Mouse (Mus musculus): ENCODE results near the gene Rrbp1. TPM values are rescaled to one million over a fixed set of nuclear protein-coding genes. Genes with fewer than 3 reads are reported as not detected.

The Rrbp1 gene
- total and polyA plus RNA-seq, 2 experiments from 2014 or later = 22.4 to 33.9 TPM

- WGBS = 96% methylated on average over 6 of the region's 6 CpGs
- ATAC-seq (ENCODE audit: low FRiP score) = no peak
- no peak; the same call in 1 of the 2 replicates for TF ChIP-seq CTCF (IDR thresholded peaks at IDR 0.05)
Measured at GRCm38 (mm10) chr2:143925826-143926225, 85.2 kb downstream of the Rrbp1 start.

GRCm38 (mm10) chr2:143924085-143924484 lies 87.0 kb downstream of the Rrbp1 start:
- WGBS = 53% methylated on average over 7 of the region's 7 CpGs
- no peak overlapping the region for H3K9ac ChIP-seq (replicated peaks; ENCODE audit: low read length, poor library complexity, severe bottlenecking)

More at GRCm38 (mm10) chr2:143925826-143926225, 85.2 kb downstream of the Rrbp1 start:
- H3K27me3 ChIP-seq (ENCODE audit: insufficient read depth, low read length) = no peaks in the 10 kb centered on the region
- H3K4me2 ChIP-seq (ENCODE audit: low read depth, low read length, poor library complexity, severe bottlenecking) = no peak overlapping the region
- no peak overlapping the region for H3K27ac ChIP-seq (ENCODE audit: low read depth, low read length)
- H3K9ac ChIP-seq (replicated peaks; ENCODE audit: low read length, poor library complexity, severe bottlenecking) = no peak overlapping the region
- H3K4me1 ChIP-seq (ENCODE audit: insufficient read depth, low read length) = no peaks in the 10 kb centered on the region
- no peaks in the 10 kb centered on the region for H3K9me3 ChIP-seq (ENCODE audit: low read length)
- DNase-seq (ENCODE audit: low spot score) = no peak
- H3K4me3 ChIP-seq (ENCODE audit: low read depth, low read length) = no peak overlapping the region
- no peaks in the 10 kb centered on the region for H3K36me3 ChIP-seq (ENCODE audit: insufficient read depth, low read length)

GRCm38 (mm10) chr2:143918831-143919502 lies 92.1 kb downstream of the Rrbp1 start:
- Histone ChIP-seq H3K9me3 (ENCODE audit: low read length) (no peaks in the 10 kb centered on the region), H3K4me1 (ENCODE audit: insufficient read depth, low read length) (peaks cover 15% of the 10 kb centered on the region), H3K9ac (replicated peaks; ENCODE audit: low read length, poor library complexity, severe bottlenecking) (no peak overlapping the region), H3K27ac (ENCODE audit: low read depth, low read length) (no peak overlapping the region), H3K4me3 (ENCODE audit: low read depth, low read length) (no peak overlapping the region), H3K4me2 (ENCODE audit: low read depth, low read length, poor library complexity, severe bottlenecking) (no peak overlapping the region), H3K36me3 (ENCODE audit: insufficient read depth, low read length) (no peaks in the 10 kb centered on the region), H3K27me3 (ENCODE audit: insufficient read depth, low read length) (no peaks in the 10 kb centered on the region)
- DNase-seq (ENCODE audit: low spot score) (no peak), ATAC-seq (ENCODE audit: low FRiP score) (no peak)
- 58% methylated on average over 4 of the region's 4 CpGs for WGBS
- TF ChIP-seq CTCF (IDR thresholded peaks at IDR 0.05) = no peak

More at GRCm38 (mm10) chr2:143924085-143924484, 87.0 kb downstream of the Rrbp1 start:
- DNase-seq (ENCODE audit: low spot score) (no peak), ATAC-seq (ENCODE audit: low FRiP score) (no peak)
- no peak for TF ChIP-seq CTCF (IDR thresholded peaks at IDR 0.05)
- Histone ChIP-seq H3K4me1 (ENCODE audit: insufficient read depth, low read length) (no peaks in the 10 kb centered on the region), H3K4me2 (ENCODE audit: low read depth, low read length, poor library complexity, severe bottlenecking) (no peak overlapping the region), H3K9me3 (ENCODE audit: low read length) (no peaks in the 10 kb centered on the region), H3K4me3 (ENCODE audit: low read depth, low read length) (no peak overlapping the region), H3K27me3 (ENCODE audit: insufficient read depth, low read length) (no peaks in the 10 kb centered on the region), H3K36me3 (ENCODE audit: insufficient read depth, low read length) (no peaks in the 10 kb centered on the region), H3K27ac (ENCODE audit: low read depth, low read length) (no peak overlapping the region)

- Histone ChIP-seq H3K4me3 (ENCODE audit: low read depth, low read length) (peak overlapping the region; percentile 89; the same call in 1 of the 2 replicates), H3K4me2 (ENCODE audit: low read depth, low read length, poor library complexity, severe bottlenecking) (peak overlapping the region; percentile 78), H3K9ac (replicated peaks; ENCODE audit: low read length, poor library complexity, severe bottlenecking) (no peak overlapping the region), H3K9me3 (ENCODE audit: low read length) (no peaks in the 10 kb centered on the region), H3K36me3 (ENCODE audit: insufficient read depth, low read length) (no peaks in the 10 kb centered on the region), H3K27me3 (ENCODE audit: insufficient read depth, low read length) (no peaks in the 10 kb centered on the region), H3K4me1 (ENCODE audit: insufficient read depth, low read length) (peaks cover 15% of the 10 kb centered on the region), H3K27ac (ENCODE audit: low read depth, low read length) (no peak overlapping the region)
- DNase-seq (ENCODE audit: low spot score) (no peak), ATAC-seq (ENCODE audit: low FRiP score) (no peak)
- no peak for TF ChIP-seq CTCF (IDR thresholded peaks at IDR 0.05)
- WGBS = 89% methylated on average over 5 of the region's 5 CpGs
Measured at GRCm38 (mm10) chr2:143917622-143918021, 93.4 kb downstream of the Rrbp1 start.

GRCm38 (mm10) chr2:143916229-143916628 lies 94.8 kb downstream of the Rrbp1 start:
- Histone ChIP-seq H3K27me3 (ENCODE audit: insufficient read depth, low read length) (no peaks in the 10 kb centered on the region), H3K36me3 (ENCODE audit: insufficient read depth, low read length) (no peaks in the 10 kb centered on the region), H3K9ac (replicated peaks; ENCODE audit: low read length, poor library complexity, severe bottlenecking) (peak overlapping the region; percentile 94), H3K4me3 (ENCODE audit: low read depth, low read length) (peak overlapping the region; percentile 89), H3K4me2 (ENCODE audit: low read depth, low read length, poor library complexity, severe bottlenecking) (peak overlapping the region; percentile 78), H3K27ac (ENCODE audit: low read depth, low read length) (peak overlapping the region; percentile 94), H3K4me1 (ENCODE audit: insufficient read depth, low read length) (peaks cover 15% of the 10 kb centered on the region), H3K9me3 (ENCODE audit: low read length) (no peaks in the 10 kb centered on the region)
- TF ChIP-seq CTCF (IDR thresholded peaks at IDR 0.05) = no peak
- no peak for ATAC-seq (ENCODE audit: low FRiP score)
- DNase-seq (ENCODE audit: low spot score) = no peak
- 9% methylated on average over 5 of the region's 5 CpGs for WGBS

- H3K27me3 ChIP-seq (ENCODE audit: insufficient read depth, low read length) = no peaks in the 10 kb centered on the region
- H3K36me3 ChIP-seq (ENCODE audit: insufficient read depth, low read length) = no peaks in the 10 kb centered on the region
- peak overlapping the region; percentile 94 for H3K27ac ChIP-seq (ENCODE audit: low read depth, low read length)
- 0% methylated on average over 32 of the region's 32 CpGs for WGBS
- H3K9me3 ChIP-seq (ENCODE audit: low read length) = no peaks in the 10 kb centered on the region
- H3K9ac ChIP-seq (replicated peaks; ENCODE audit: low read length, poor library complexity, severe bottlenecking) = peak overlapping the region; percentile 94
- peak overlapping the region; percentile 78 for H3K4me2 ChIP-seq (ENCODE audit: low read depth, low read length, poor library complexity, severe bottlenecking)
- TF ChIP-seq CTCF (IDR thresholded peaks at IDR 0.05) = no peak
- H3K4me1 ChIP-seq (ENCODE audit: insufficient read depth, low read length) = peaks cover 15% of the 10 kb centered on the region
- peak overlapping the region; percentile 89 for H3K4me3 ChIP-seq (ENCODE audit: low read depth, low read length)
- ATAC-seq (ENCODE audit: low FRiP score) (peak; percentile 48), DNase-seq (ENCODE audit: low spot score) (peak; percentile 79)
Measured at GRCm38 (mm10) chr2:143915600-143916135, 95.4 kb downstream of the Rrbp1 start.
